Mouse (Mus musculus) intestine, embryonic 14.5 days (tissue): ENCODE measurements around the gene Ppp1r3e. TPM values are rescaled to one million over a fixed set of nuclear protein-coding genes. Genes with fewer than 3 reads are reported as not detected.

Source experiments
- ATAC-seq: fragments of 200-750 bp; cut with Nextera tagmentation; replicated peaks from 2 replicates; pipeline ENCODE4 v1.8.0; 2017; ENCODE audit warnings: low read depth, moderate number of reproducible peaks, moderate TSS enrichment, moderate library complexity; ENCODE audit not compliant: low FRiP score, low TSS enrichment
- DNase-seq: peaks from one replicate; pipeline ENCODE4 v3.0.0-alpha.2; 2018; ENCODE audit warnings: low spot score
- H3K27ac ChIP-seq: fragments of 300-500 bp; sonication (generic); 2 replicates; pipeline ENCODE4 v1.5.1; 2014; ENCODE audit warnings: low read depth, mild to moderate bottlenecking, control low read depth
- H3K27me3 ChIP-seq: fragments of 300-500 bp; sonication (generic); replicated peaks from 2 replicates; pipeline ENCODE4 v1.6.1; 2014; ENCODE audit warnings: low read length, control low read depth; ENCODE audit not compliant: control insufficient read depth, insufficient read depth
- H3K36me3 ChIP-seq: fragments of 300-500 bp; sonication (generic); 2 replicates; pipeline ENCODE4 v1.6.1; 2014; ENCODE audit warnings: low read length, control low read depth; ENCODE audit not compliant: control insufficient read depth, insufficient read depth
- H3K4me1 ChIP-seq: fragments of 300-500 bp; sonication (generic); replicated peaks from 2 replicates; pipeline ENCODE4 v1.6.1; 2014; ENCODE audit warnings: low read length, control low read depth, mixed read lengths; ENCODE audit not compliant: control insufficient read depth, insufficient read depth
- H3K4me2 ChIP-seq: fragments of 300-500 bp; sonication (generic); 2 replicates; pipeline ENCODE4 v1.6.1; 2014; ENCODE audit warnings: low read length
- H3K4me3 ChIP-seq: fragments of 300-500 bp; sonication (generic); 2 replicates; pipeline ENCODE4 v1.5.1; 2014; ENCODE audit warnings: low read depth, low read length, control low read depth, mixed read lengths
- H3K9ac ChIP-seq: fragments of 300-500 bp; sonication (generic); 2 replicates; pipeline ENCODE4 v1.6.1; 2014; ENCODE audit warnings: mild to moderate bottlenecking, low read length
- H3K9me3 ChIP-seq: fragments of 300-500 bp; sonication (generic); 2 replicates; pipeline ENCODE4 v1.6.1; 2016; ENCODE audit warnings: low read length, control low read depth; ENCODE audit not compliant: control insufficient read depth
- WGBS: fragments of 180-500 bp; shearing (Covaris S2); extraction: QIAGEN DNeasy Blood & Tissue Kit; methylation state at CpG from one replicate; pipeline ENCODE4 v1.1.7; 2014; 5-methylcytosine and 5-hydroxymethylcytosine counted together
- polyA plus RNA-seq: library from polyadenylated mRNA; unstranded; fragments of >200 nt; fragmentation: Nextera tagmentation; extraction: Ambion mirVana; gene quantifications from 2 replicates; pipeline ENCODE4 v1.2.1, GENCODE M21; 2014

The Ppp1r3e gene
- polyA plus RNA-seq, 1 experiment from 2014 or later: 2.9 TPM

- no peak overlapping the region for H3K27ac ChIP-seq
- peaks cover 35% of the 10 kb centered on the region for H3K36me3 ChIP-seq
- no peaks in the 10 kb centered on the region for H3K9me3 ChIP-seq
- no peak overlapping the region for H3K4me2 ChIP-seq
- no peak for ATAC-seq
- H3K9ac ChIP-seq: no peak overlapping the region
- no peaks in the 10 kb centered on the region for H3K4me1 ChIP-seq
- H3K27me3 ChIP-seq: no peaks in the 10 kb centered on the region
- H3K4me3 ChIP-seq: no peak overlapping the region
- DNase-seq: no peak
- WGBS: 95% methylated on average over 3 of the region's 3 CpGs
These were observed 21.6 kb downstream of the Ppp1r3e start for GRCm38 (mm10) chr14:54855726-54856125.

- DNase-seq (peak; percentile 60), ATAC-seq (no peak)
- Histone ChIP-seq H3K4me1 (no peaks in the 10 kb centered on the region), H3K27me3 (0 out of 2 replicates have a peak, but pooled peaks cover 3% of the 10 kb centered on the region), H3K9me3 (no peaks in the 10 kb centered on the region), H3K9ac (no peak overlapping the region), H3K4me3 (no peak overlapping the region), H3K27ac (no peak overlapping the region), H3K4me2 (no peak overlapping the region), H3K36me3 (no peaks in the 10 kb centered on the region)
- 5% methylated on average over 4 of the region's 4 CpGs for WGBS
These were observed 33.9 kb downstream of the Ppp1r3e start for GRCm38 (mm10) chr14:54843461-54843860.

GRCm38 (mm10) chr14:54823716-54824115 is 53.6 kb downstream of the Ppp1r3e start:
- no peaks in the 10 kb centered on the region for H3K4me1 ChIP-seq
- H3K27me3 ChIP-seq: no peaks in the 10 kb centered on the region
- ATAC-seq (no peak), DNase-seq (peak; percentile 24)
- H3K4me3 ChIP-seq: no peak overlapping the region
- H3K27ac ChIP-seq: no peak overlapping the region
- no peak overlapping the region for H3K9ac ChIP-seq
- 83% methylated on average over 1 of the region's 1 CpGs for WGBS
- H3K4me2 ChIP-seq: no peak overlapping the region
- no peaks in the 10 kb centered on the region for H3K36me3 ChIP-seq
- H3K9me3 ChIP-seq: no peaks in the 10 kb centered on the region

Other genes starting within 250 kb of the Ppp1r3e start
- gene Gm17606, start 236.6 kb downstream of the Ppp1r3e start, polyA plus RNA-seq: not detected in 2 replicates
- 4.0 and 4.9 TPM in 2 replicates for gene Cdh24, start 236.2 kb downstream of the Ppp1r3e start, polyA plus RNA-seq
- 83.7 and 90.7 TPM in 2 replicates for gene 1700123O20Rik, start 191.3 kb downstream of the Ppp1r3e start, polyA plus RNA-seq
- gene Acin1, start 190.6 kb downstream of the Ppp1r3e start, polyA plus RNA-seq: 112 TPM in 2 replicates
- gene Gm29776, start 178.7 kb downstream of the Ppp1r3e start, polyA plus RNA-seq: 0.09 and 0.12 TPM in 2 replicates
- 0.28 TPM in 1 of 2 replicates, not detected in the other for gene Cebpe, start 165.4 kb downstream of the Ppp1r3e start, polyA plus RNA-seq
- gene Slc7a8, start 95.6 kb downstream of the Ppp1r3e start, polyA plus RNA-seq: 24.0 and 26.7 TPM in 2 replicates
- gene Rnf212b, start 63.4 kb downstream of the Ppp1r3e start, polyA plus RNA-seq: not detected in 2 replicates
- gene Homez, start 6.6 kb downstream of the Ppp1r3e start, polyA plus RNA-seq: 7.4 and 10.7 TPM in 2 replicates
- gene Bcl2l2, start 5.8 kb upstream of the Ppp1r3e start, polyA plus RNA-seq: 5.1 and 5.2 TPM in 2 replicates
- 0.28 TPM in 1 of 2 replicates, not detected in the other for gene Gm20521, start 5.9 kb upstream of the Ppp1r3e start, polyA plus RNA-seq
- 134 and 148 TPM in 2 replicates for gene Pabpn1, start 14.9 kb upstream of the Ppp1r3e start, polyA plus RNA-seq
- gene Slc22a17, start 35.6 kb upstream of the Ppp1r3e start, polyA plus RNA-seq: 32.4 and 34.2 TPM in 2 replicates
- 31.4 and 31.6 TPM in 2 replicates for gene Efs, start 48.6 kb upstream of the Ppp1r3e start, polyA plus RNA-seq
- 0.23 and 0.28 TPM in 2 replicates for gene Il25, start 55.1 kb upstream of the Ppp1r3e start, polyA plus RNA-seq
- gene Cmtm5, start 58.7 kb upstream of the Ppp1r3e start, polyA plus RNA-seq: 3.3 and 4.6 TPM in 2 replicates
- 0.22 and 0.75 TPM in 2 replicates for gene Myh6, start 89.4 kb upstream of the Ppp1r3e start, polyA plus RNA-seq
- gene Gm17428, start 99.4 kb upstream of the Ppp1r3e start, polyA plus RNA-seq: not detected in 2 replicates
- gene Myh7, start 117.1 kb upstream of the Ppp1r3e start, polyA plus RNA-seq: 0.43 and 1.2 TPM in 2 replicates
- gene Ngdn, start 137.9 kb upstream of the Ppp1r3e start, polyA plus RNA-seq: 78.5 and 80.1 TPM in 2 replicates
- 5.0 and 5.4 TPM in 2 replicates for gene Zfhx2, start 214.8 kb upstream of the Ppp1r3e start, polyA plus RNA-seq
- 20.8 and 24.0 TPM in 2 replicates for gene Thtpa, start 217.2 kb upstream of the Ppp1r3e start, polyA plus RNA-seq
- 44.7 and 49.8 TPM in 2 replicates for gene Ap1g2, start 229.0 kb upstream of the Ppp1r3e start, polyA plus RNA-seq
- 1.7 and 2.0 TPM in 2 replicates for gene Jph4, start 239.4 kb upstream of the Ppp1r3e start, polyA plus RNA-seq